Mouse (Mus musculus): ENCODE data around the gene Hivep1.

GRCm38 (mm10) chr13:42159416-42160185 lies 107.8 kb downstream of the Hivep1 start:
- no peak for TF ChIP-seq POLR2A (IDR thresholded peaks at IDR 0.05; ENCODE audit: extremely low read depth, insufficient read depth, low read length)
- TF ChIP-seq CTCF (IDR thresholded peaks at IDR 0.05; ENCODE audit: low read depth, low read length), result no peak
